Mouse (Mus musculus): ENCODE measurements around the gene Tmem233.

DNA sequence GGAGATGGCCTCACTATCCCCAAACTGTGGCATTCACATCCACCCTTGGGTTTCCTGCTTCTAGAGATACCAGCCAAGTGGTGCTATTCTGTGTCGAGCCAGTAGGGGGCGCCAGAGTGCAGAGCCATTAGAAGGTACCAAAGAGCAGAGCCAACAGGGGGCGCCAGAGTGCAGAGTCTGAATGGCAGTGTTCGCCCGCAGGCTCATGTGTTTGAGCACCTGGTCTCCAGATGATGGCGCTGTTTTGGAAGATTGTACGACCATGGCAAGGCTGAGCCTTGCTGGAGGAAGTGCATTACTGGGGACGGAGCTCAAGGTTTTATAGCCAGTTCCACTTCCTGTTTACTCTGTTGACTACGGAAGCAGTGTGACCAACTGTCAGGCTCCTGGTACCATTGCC lies 33.5 kb upstream of the Tmem233 start:
- TF ChIP-seq CTCF (IDR thresholded peaks at IDR 0.05; ENCODE audit: low read depth, low read length) (peak; percentile 100), POLR2A (IDR thresholded peaks at IDR 0.05; ENCODE audit: insufficient read depth, low read length) (no peak)

Data from ES-Bruce4 (cell line).